16 mouse cellular contexts compared by ENCODE assay signal in genomic region chrX:47988024-47988423, GRCm38 (mm10). TPM values are rescaled to one million over a fixed set of nuclear protein-coding genes. Genes with fewer than 3 reads are reported as not detected.
A peak's percentile ranks its signal among the peaks of the same experiment; 100 is the strongest.
DNase-seq lines count a peak whose midpoint lies in the region.
"Had no signal": no experiment of that assay in that cellular context is flagged by ENCODE, and none has a peak within 500 bp of the region (broad histone marks: within the 10 kb centered on the region; RNA-seq: fewer than 3 reads in every experiment).

No protein-coding gene starts in this region.

- no peaks in the 10 kb centered on the region for H3K9me3 ChIP-seq in forebrain, embryonic 10.5 days
- H3K9me3 ChIP-seq: heart, embryonic 13.5 days; limb, embryonic 12.5 days; megakaryocyte, embryonic 14.5 days had no signal

- no peak overlapping the region for H3K4me3 ChIP-seq in forebrain, embryonic 10.5 days
- H3K4me3 ChIP-seq: heart, embryonic 13.5 days; limb, embryonic 12.5 days; megakaryocyte, embryonic 14.5 days had no signal

- intact Hi-C loops in heart, postnatal 14 days (cut with DNase I), result loop anchor here (5.0 kb wide), 1 partner anchor 539 kb away; no protein-coding TSS in a partner anchor
- intact Hi-C loops in left cerebral cortex, postnatal 25 days (cut with DNase I), result loop anchor here (5.0 kb wide), 1 partner anchor 424 kb away; no protein-coding TSS in a partner anchor

- DNase-seq in urinary bladder, postnatal 25 days (ENCODE audit: low spot score), result peak; percentile 18
- no peak for DNase-seq in urinary bladder, postnatal 10 days (ENCODE audit: low spot score)
- DNase-seq in gastrocnemius, adult 18-20 months (ENCODE audit: low spot score), result peak; percentile 60
- peak; percentile 36 to 56 for DNase-seq in heart, postnatal 14 days
- no peak for DNase-seq in spleen, postnatal 4 days (ENCODE audit: low spot score in 2 of 2)
- DNase-seq in forebrain, embryonic 10.5 days (ENCODE audit: extremely low spot score, low spot score), result no peak
- DNase-seq in left cerebral cortex, postnatal 25 days (ENCODE audit: low spot score in 2 of 2), result no peak
- DNase-seq: adrenal gland, postnatal 36 days; cerebellum, postnatal 25 days; forebrain, postnatal 0 days; kidney, postnatal 36 days; layer of hippocampus, postnatal 36 days had no signal

- H3K4me1 ChIP-seq in forebrain, embryonic 10.5 days, result no peaks in the 10 kb centered on the region
- H3K4me1 ChIP-seq: heart, embryonic 13.5 days; limb, embryonic 12.5 days had no signal

- 81% methylated on average over 8 of the region's 8 CpGs for WGBS in forebrain, embryonic 10.5 days

- no peak overlapping the region for H3K27ac ChIP-seq in forebrain, embryonic 10.5 days
- H3K27ac ChIP-seq: heart, embryonic 13.5 days; hindbrain, embryonic 14.5 days; limb, embryonic 12.5 days had no signal

- no peaks in the 10 kb centered on the region for H3K27me3 ChIP-seq in forebrain, embryonic 10.5 days (ENCODE audit: poor library complexity, severe bottlenecking)
- H3K27me3 ChIP-seq: limb, embryonic 12.5 days had no signal

- H3K36me3 ChIP-seq in forebrain, embryonic 10.5 days (replicated peaks), result no peaks in the 10 kb centered on the region
- H3K36me3 ChIP-seq: heart, embryonic 13.5 days; limb, embryonic 12.5 days had no signal

RNA-seq across cellular contexts. Expression of gene Apln, which starts 46.6 kb away (rescaled TPM):
- under 1 TPM; 0.59 to 0.85 TPM for total RNA-seq in gastrocnemius, adult 18-20 months (2021)
- total RNA-seq in heart, postnatal 14 days (2021), result 10 to 100 TPM; 13.2 to 20.6 TPM
- 4.7 and 5.3 TPM in 2 replicates for polyA plus RNA-seq in forebrain, embryonic 10.5 days (2016; fragmentation: Nextera tagmentation; extraction: Ambion mirVana)
- 10 to 100 TPM; 20.1 to 29.9 TPM for total RNA-seq in left cerebral cortex, postnatal 25 days (2021)

Comparison
In these comparisons a context has a peak if more than half of its experiments do, and no peak if none do; other contexts are left out.
1. DNase-seq: peak in urinary bladder, postnatal 25 days (single experiment), gastrocnemius, adult 18-20 months (single experiment) and heart, postnatal 14 days (2 of 2); none in urinary bladder, postnatal 10 days (single experiment), spleen, postnatal 4 days (0 of 2), forebrain, embryonic 10.5 days (single experiment) and left cerebral cortex, postnatal 25 days (0 of 2).
2. RNA of gene Apln, which starts 46.6 kb away (total RNA-seq): 20.1 to 29.9 TPM in left cerebral cortex, postnatal 25 days and 13.2 to 20.6 TPM in heart, postnatal 14 days; 0.59 to 0.85 TPM in gastrocnemius, adult 18-20 months; every median in the first group is over 4 times any median in the second.